Mouse (Mus musculus) kidney, adult 2 months (tissue): ENCODE results near the gene Ctsw.

Experiments
- CTCF ChIP-seq: fragments of 200-500 bp; conservative IDR thresholded peaks from 2 replicates; pipeline ENCODE4 v1.5.1; 2011; ENCODE audit warnings: low read depth, mild to moderate bottlenecking, control low read depth, low read length, moderate library complexity, mixed read lengths; ENCODE audit not compliant: insufficient read depth, insufficient read length
- POLR2A ChIP-seq: fragments of 200-500 bp; IDR thresholded peaks from one replicate; pipeline ENCODE4 v1.6.1; 2011; ENCODE audit warnings: low read depth, low read length, control low read depth

- TF ChIP-seq CTCF: no peak
- TF ChIP-seq POLR2A: no peak
These were observed 13.1 kb upstream of the Ctsw start for GRCm38 (mm10) chr19:5481398-5481797.
